Mouse (Mus musculus): ENCODE results near the gene Golga2. TPM values are rescaled to one million over a fixed set of nuclear protein-coding genes. Genes with fewer than 3 reads are reported as not detected.

Gene Golga2
- polyA plus RNA-seq (2012; rRNA removed), result 50.8 and 55.4 TPM in 2 replicates

DNA sequence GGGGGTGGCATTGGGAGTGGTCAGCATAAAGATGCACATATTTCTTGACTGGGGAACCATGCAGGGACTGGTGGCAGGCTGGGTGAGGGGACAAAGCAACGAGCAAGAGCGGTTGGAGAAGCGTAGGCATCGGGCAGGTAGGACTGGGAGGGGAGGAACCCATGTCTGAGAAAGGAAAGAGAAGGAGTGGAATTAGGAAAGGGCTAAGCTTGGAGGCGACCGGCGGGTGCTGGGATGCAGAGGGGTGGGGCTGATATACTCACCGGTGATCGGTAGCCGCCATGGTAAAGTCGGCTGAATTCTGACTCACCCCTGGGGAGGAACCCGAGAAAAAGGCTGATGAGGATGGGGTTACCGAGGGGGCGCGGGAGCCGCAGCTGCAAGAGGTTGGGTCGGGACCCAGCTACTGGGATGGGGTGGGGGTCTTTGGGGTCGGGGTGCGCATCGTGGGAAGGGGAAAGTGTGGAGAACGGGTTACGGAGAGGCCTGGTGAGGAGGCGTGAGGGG lies at the start of gene Golga2:
Gene Golga2, plus strand, starts transcription at position 51 of the 507 bp plus-strand sequence.
- DNase-seq (ENCODE audit: low spot score), result no peak

DNA sequence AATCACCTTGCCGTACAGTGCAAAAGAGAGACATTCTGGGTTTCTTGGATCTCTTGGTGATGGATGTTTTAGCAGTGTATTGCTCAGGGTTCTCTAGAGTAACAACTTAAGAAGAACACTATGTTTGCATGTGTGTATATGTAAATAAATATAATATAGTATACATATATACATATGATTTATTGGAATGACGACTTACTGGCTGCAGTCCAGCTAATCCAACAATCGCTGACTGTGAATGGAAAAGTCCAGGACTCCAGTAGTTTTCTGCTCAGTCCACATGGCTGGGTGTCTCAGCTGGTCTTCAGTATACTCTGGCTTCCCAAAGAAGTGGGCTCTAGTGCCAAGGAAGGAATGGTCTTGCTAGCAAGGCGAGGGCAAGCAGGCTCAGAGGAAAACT lies 49.6 kb upstream of the Golga2 start:
- no peak for DNase-seq (ENCODE audit: low spot score)

DNA sequence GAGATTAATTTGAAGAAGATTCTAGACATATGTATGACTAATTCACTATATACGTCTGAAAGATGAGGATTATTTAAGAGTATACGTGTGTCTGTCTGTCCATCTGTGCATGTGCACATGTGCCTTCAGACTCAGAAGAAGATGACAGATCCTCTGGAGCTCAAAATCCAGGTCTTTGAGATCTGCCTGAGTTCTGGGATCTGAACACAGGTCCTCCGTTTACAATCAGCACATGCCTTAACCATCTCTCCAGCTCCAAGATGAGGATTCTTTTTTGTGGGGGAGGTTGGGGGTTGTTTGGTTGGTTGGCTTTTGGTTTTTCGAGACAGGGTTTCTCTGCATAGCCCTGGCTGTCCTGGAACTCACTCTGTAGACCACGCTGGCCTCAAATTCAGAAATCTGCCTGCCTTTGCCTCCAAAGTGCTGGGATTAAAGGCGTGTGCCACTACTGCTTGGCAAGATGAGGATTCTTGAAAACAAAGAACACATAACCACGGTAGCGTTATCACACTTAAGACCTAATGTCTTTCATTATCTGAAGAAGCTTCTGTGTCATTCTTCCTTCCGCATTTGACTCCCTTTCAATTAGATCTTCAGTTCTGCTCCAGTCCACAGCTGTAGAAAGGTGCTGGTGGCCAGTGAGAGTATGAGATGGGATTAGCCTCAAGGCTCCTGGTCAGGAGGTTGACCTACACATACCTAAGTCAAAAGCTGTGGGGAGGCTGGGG lies 48.3 kb upstream of the Golga2 start:
- DNase-seq (ENCODE audit: low spot score), result no peak

- no peak for DNase-seq (ENCODE audit: low spot score)
Measured at GRCm38 (mm10) chr2:32240591-32240990, 46.6 kb upstream of the Golga2 start.

DNA sequence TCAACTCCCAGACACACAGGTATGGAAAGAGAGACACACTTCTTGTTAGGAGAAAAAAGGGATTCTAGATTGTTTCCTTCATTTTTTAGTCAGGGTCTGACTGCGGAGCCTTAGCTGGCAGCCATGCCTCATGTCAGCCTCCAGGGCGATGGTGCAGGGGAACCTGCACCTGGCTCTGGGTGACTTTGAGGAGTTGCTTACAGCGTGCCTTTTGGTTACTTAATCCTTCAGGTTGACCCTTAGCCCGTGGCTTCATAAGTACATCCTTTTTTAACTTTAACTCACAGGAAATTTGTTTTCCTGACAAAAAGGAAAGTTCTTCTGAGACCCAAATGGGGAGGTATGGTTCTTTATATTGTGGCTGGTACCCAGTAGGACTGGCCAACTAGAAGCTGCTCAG lies 44.2 kb upstream of the Golga2 start:
- DNase-seq (ENCODE audit: low spot score), result no peak

- no peak for DNase-seq (ENCODE audit: low spot score)
Measured at GRCm38 (mm10) chr2:32246741-32247140, 40.4 kb upstream of the Golga2 start.

DNA sequence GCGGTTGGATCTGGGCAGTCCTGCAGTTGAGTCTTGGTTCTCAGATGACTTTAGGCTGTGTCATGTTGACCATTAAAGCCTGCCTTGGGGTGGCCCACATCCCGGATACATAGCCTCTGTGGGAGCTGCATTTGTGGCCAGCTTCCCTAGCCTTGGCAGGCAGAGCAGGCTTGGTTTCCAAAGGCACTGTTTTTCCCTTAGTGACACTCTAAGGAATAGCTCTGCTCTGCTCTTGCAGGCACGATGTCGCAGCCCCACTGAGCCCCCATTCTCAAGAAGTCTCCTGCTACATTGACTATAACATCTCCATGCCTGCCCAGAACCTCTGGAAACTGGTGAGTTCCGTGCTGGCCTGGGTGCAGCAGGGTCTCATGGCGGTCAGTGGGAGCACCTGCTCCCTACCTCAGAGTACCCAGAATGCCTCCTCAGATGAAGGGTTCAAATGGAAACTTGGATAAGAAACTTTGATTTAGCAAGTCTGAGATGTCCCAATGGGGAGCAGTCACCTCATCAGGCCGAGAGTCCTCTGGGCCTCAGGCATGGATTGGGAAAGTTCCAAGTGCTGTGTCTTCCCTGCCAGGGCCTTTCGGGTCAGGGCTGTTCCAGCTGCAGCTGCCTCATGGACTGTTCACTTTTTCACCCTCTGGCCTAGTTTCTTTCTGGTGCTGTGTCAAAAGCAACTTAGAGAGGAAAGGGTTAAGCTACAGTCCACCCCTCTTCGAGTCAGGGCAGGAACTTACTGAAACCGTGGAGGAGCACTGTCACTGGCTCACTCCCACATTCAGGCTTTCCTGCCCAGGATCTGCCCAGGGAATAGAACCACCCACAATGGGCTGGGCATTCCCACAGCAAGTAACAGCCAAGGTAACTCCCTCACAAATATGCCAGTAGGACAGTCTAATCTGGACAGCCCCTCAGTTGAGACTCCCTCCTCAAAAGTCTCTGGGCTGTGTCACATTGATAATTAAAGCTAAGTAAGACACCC lies 38.5 kb upstream of the Golga2 start:
- DNase-seq (ENCODE audit: low spot score), result no peak

- DNase-seq (ENCODE audit: low spot score), result no peak
Measured at GRCm38 (mm10) chr2:32251791-32252527, 35.2 kb upstream of the Golga2 start.

- no peak for DNase-seq (ENCODE audit: low spot score)
Measured at GRCm38 (mm10) chr2:32252658-32253057, 34.5 kb upstream of the Golga2 start.

DNA sequence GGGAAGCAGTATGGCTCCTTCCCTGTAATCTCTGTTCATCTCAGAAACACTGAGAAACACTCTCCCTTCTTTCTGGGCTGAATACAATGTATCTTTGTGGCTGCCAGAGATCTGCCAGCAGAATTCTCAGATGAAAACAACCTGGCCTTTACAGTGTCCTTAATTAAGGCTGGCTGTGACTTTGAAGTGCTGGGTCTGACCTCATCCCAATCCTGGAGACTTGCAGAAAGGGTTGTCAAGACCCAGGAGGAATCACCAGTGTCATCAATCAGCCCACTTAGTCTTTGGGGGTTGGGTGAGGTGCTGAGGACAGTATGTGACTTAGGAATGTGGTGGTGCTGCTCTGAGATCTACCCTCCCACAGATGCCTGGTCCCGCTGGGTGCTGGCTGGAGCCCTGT lies 33.8 kb upstream of the Golga2 start:
- DNase-seq (ENCODE audit: low spot score), result no peak

DNA sequence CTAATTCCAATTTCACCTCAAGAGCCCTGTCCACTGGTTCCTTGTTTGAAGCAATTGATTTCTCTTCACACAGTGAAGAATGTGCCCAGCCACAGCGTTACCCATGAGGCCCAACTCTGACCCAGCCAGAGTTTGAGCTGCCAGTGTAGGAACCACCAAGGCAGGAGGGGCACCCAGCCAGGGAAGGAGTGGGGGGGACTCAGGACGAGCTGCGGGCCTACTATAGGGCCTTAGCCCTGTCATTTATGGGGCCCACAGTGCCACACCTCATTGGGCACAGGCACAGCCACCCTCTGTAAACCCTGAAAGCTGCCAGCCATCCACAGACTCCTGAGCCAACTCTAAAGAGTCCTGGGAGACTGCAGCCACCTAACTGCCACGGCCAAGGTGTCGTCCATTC lies 32.6 kb upstream of the Golga2 start:
- no peak for DNase-seq (ENCODE audit: low spot score)

- no peak for DNase-seq (ENCODE audit: low spot score)
Measured at GRCm38 (mm10) chr2:32256273-32256672, 30.9 kb upstream of the Golga2 start.

DNA sequence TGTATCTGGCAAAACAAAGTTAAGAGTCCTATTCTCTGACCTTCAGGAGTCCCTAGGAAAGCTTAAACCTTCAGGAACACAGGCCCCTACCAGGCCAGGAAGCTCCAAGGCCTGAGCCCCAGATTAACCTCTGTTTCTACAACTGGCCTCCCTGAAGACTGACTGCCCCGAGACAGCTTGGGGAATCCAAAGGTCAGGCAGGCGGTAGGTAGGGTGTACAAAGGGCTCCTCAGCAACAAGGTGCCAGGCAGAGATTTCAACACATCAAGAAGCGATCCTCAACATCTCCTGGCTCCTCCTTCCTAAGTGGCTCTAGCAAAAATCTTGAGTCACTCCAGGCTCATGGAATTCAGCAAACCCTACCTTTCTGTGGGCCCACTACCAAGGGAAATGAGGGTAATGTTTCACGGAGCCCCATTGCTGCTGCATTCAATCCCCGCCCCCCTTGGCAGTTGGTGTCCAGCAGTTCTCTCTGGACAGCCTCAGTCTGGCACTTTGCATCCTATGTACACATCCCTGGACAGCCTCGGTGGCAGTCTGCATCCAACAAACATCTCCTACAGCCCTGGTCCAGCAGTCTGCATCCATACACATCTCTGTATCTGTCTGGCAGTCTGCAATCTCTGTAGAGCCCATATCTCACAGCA lies 28.2 kb upstream of the Golga2 start:
- no peak for DNase-seq (ENCODE audit: low spot score)

DNA sequence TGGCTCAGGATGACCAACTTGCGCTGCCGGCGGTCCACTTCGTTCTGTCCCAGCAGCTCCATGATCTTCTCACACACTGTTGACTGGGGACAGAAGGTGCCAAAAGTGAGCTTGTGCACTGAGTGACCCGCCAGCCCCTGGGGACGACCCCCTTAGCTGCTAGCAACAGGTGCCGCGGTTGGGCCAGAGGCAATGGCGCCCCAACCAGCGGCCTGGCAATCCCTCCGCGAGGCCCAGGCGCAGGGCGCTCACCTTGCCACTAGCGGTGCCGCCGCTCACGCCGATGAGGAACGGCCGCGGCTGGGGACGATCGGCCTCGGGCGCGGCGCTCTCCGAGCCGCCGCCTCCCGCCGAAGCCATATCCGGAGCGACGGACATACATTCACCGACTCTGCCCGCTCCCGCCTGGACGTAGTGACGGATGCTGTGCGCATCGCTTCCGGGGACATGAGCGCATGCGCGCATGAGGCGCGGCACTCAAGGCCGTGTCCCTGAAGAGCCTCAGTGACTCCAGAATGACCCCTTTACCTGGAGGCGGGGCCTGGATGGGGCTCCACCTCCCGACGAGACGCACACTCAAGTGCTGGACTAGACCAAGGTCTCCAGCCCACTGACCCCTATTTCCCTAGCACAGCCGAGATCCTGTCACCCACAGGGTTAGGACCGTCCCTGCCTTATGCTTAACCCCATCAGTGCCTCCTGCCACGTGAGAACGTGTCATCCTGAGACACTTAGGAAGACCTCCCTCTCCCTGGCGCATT lies 27.3 kb upstream of the Golga2 start, which contains the start of gene Uck1:
Gene Uck1, minus strand, starts transcription at position 503 of the 761 bp plus-strand sequence.
- DNase-seq (ENCODE audit: low spot score), result peak; percentile 73

DNA sequence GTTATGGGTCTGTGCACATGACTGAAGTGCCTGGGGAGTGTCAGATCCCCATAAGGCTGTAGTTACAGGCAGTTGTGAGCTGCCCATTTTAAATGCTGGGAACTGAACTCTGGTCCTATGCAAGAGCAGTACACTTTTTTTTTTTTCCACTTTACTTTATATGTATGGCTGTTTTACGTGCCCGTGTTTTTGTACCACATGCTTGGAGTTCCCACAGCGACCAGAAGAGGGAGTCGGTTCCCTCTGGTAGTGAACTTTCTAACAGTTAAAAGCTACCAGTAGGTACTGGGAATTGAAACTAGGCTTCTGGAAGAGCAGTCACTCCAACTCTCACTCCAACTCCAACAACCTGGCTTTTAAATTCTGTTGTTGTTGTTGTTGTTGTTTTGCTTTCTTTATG lies 26.5 kb upstream of the Golga2 start:
- no peak for DNase-seq (ENCODE audit: low spot score)

DNA sequence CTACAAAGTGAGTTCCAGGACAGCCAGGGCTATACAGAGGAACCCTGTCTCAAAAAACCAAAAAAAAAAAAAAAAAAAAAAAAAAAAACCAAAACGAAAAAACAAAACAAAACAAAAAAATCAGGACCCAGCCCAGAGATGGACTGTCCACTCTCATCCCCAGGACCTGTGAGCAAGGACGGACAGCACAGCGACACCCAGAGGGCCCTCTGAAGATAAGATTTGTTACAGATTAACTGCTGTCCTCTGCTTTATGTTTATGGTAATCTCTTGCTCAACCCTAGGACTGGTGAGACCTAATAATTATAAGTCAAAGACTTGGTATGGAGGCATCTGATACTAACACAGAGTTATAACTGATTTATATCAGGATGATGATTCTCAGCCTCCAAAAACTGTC lies 11.4 kb upstream of the Golga2 start:
- DNase-seq (ENCODE audit: low spot score), result no peak

DNA sequence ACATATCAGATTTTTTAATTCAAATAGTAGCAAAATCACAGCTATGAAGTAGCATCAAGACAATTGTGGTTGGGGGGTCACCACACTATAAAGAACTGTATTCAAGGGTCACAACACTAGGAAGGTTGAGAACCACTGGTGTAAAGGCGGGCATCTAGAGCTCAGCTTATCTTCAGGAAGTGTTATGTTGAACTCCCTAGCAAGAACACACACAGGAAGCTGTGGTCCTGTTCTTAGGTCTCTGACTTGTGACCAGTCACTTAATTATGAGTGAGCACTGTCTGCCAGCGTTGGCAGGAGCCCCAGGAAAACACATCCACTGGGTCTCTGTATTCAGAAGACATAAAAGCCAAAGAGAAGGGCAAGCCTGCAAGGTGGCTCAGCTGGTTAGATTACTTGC lies 4.9 kb upstream of the Golga2 start:
- DNase-seq (ENCODE audit: low spot score), result no peak

DNA sequence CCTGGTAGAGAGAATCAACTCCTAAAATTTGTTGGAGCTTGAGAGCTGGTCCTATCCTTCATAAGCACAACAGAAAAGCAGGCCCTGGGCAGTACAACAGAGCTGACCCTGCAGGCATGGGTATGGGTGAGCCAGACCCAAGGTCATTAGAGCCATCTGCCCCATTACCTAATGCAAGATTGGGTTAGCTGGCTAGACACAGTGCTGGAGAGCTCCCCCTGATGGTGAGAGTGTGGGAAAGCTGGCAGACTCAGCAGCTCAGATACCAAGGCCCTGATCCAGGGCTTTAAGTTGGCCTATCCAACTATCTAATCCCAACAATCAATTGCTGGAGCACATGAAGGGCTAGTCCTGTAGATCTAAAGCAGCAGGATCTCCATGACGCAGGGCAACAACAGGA lies 4.5 kb upstream of the Golga2 start:
- DNase-seq (ENCODE audit: low spot score), result no peak

DNA sequence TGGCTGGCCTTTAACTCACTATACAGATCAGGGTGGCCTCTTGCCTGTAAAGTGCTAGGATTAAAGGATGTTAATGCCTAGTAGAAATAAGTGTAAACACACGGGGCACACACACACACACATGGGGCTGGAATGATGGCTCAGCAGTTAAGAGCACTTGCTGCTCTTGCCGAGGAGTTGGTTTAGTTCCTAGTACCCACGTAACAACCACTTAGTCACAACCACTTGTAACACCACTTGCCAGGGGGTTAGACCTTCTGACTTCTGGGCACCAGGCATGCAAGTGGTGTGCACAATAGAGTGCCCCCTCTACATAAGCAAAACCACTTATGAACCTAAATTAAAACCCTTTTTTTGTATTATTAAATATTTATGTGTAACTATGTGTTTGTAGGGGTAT lies 3.2 kb upstream of the Golga2 start:
- no peak for DNase-seq (ENCODE audit: low spot score)

DNA sequence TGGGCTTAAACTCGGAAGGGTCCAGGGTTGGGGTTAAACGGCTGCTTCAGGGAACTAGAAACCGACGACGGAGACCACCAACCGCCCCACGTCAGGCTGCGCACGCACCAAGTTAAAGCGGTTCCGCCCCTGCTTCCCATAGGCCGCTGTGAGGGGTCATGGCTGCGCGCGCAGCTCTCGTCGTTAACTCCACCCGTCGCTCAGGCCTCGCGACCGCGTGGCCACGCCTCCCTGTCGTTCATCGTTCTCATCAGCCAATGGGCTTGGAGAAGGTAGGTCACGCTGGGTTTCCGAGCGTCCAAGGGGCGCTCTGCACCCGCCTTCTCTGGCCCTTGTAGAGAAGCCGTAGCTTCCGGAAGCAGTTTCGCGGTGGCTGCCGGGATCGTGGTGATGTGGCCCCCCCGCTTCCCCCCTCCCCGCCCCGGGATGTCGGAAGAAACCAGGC lies 761 bp downstream of the Golga2 start, which contains the start of gene Swi5:
Gene Swi5, minus strand, starts transcription at position 153 of the 445 bp plus-strand sequence.
- DNase-seq (ENCODE audit: low spot score), result peak; percentile 86

Measured in urinary bladder, adult 2 months (tissue).